Mouse (Mus musculus) lung, postnatal 0 days (tissue): Measurements from ENCODE around the gene Sry. TPM values are rescaled to one million over a fixed set of nuclear protein-coding genes. Genes with fewer than 3 reads are reported as not detected.

ENCODE experiments used
- ATAC-seq: fragments of 200-750 bp; cut with Nextera tagmentation; 2 replicates; pipeline ENCODE4 v1.8.0; 2017; ENCODE audit warnings: moderate library complexity
- DNase-seq: peaks from one replicate; pipeline ENCODE4 v3.0.0-alpha.2; 2016; ENCODE audit warnings: low spot score
- H3K27ac ChIP-seq: fragments of 300-500 bp; sonication (generic); 2 replicates; pipeline ENCODE4 v1.5.1; 2014; ENCODE audit warnings: antibody characterized with exemption, mild to moderate bottlenecking, low read length, mixed read lengths
- H3K27me3 ChIP-seq: fragments of 300-500 bp; sonication (generic); replicated peaks from 2 replicates; pipeline ENCODE4 v1.6.1; 2014; ENCODE audit warnings: low read length, mixed read lengths; ENCODE audit not compliant: insufficient read depth
- H3K36me3 ChIP-seq: fragments of 300-500 bp; sonication (generic); 2 replicates; pipeline ENCODE4 v1.6.1; 2014; ENCODE audit warnings: low read length, mixed read lengths; ENCODE audit not compliant: insufficient read depth
- H3K4me1 ChIP-seq: fragments of 300-500 bp; sonication (generic); 2 replicates; pipeline ENCODE4 v1.6.1; 2014; ENCODE audit warnings: antibody characterized with exemption, low read depth, low read length, mixed read lengths; ENCODE audit not compliant: insufficient read depth
- H3K4me2 ChIP-seq: fragments of 300-500 bp; sonication (generic); replicated peaks from 2 replicates; pipeline ENCODE4 v1.6.1; 2014; ENCODE audit warnings: low read depth, mild to moderate bottlenecking, low read length, moderate library complexity, mixed read lengths
- H3K4me3 ChIP-seq: fragments of 300-500 bp; sonication (generic); 2 replicates; pipeline ENCODE4 v1.5.1; 2014; ENCODE audit warnings: low read depth, low read length
- H3K9ac ChIP-seq: fragments of 300-500 bp; sonication (generic); replicated peaks from 2 replicates; pipeline ENCODE4 v1.6.1; 2014; ENCODE audit warnings: low read depth, mild to moderate bottlenecking
- H3K9me3 ChIP-seq: fragments of 300-500 bp; sonication (generic); 2 replicates; pipeline ENCODE4 v1.6.1; 2016; ENCODE audit warnings: low read length, mixed read lengths
- CTCF ChIP-seq: IDR thresholded peaks from 2 replicates; pipeline ENCODE4 v1.5.1; 2016; ENCODE audit warnings: antibody characterized with exemption, mild to moderate bottlenecking
- EP300 ChIP-seq: IDR thresholded peaks from 2 replicates; pipeline ENCODE4 v1.6.1; 2016; ENCODE audit warnings: antibody characterized with exemption, mild to moderate bottlenecking, control low read depth
- WGBS: fragments of 180-500 bp; shearing (Covaris S2); extraction: QIAGEN DNeasy Blood & Tissue Kit; methylation state at CpG from one replicate; pipeline ENCODE4 v1.1.7; 2014; 5-methylcytosine and 5-hydroxymethylcytosine counted together
- polyA plus RNA-seq: library from polyadenylated mRNA; unstranded; fragments of >200 nt; fragmentation: Nextera tagmentation; extraction: Ambion mirVana; gene quantifications from 2 replicates; pipeline ENCODE4 v1.2.1, GENCODE M21; 2015

Gene Sry
- not detected in 2 replicates for polyA plus RNA-seq

DNA sequence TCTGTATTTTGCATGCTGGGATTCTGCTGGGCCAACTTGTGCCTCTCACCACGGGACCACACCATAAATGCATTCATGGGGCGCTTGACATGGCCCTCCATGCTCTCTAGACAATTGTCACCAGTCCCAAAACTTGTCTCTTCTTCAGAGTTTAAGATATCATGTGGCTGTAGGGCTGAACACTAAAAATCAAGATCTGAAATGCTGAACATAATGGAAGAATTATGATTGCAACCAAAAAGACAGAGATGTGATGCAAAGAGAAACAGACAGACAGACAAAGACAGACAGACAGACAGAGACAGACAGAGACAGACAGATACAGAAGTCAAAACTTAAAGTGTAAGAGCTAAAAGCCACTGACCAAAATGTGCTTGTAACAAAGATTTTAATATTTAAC is at the start of gene Sry:
Gene Sry, minus strand, starts transcription at position 101 of the 400 bp plus-strand sequence.
- Histone ChIP-seq H3K4me3 (no peak within 1 kb of the TSS), H3K4me1 (no peaks in the 10 kb centered on the region), H3K36me3 (no peaks in the 10 kb centered on the region), H3K27me3 (no peaks in the 10 kb centered on the region), H3K4me2 (no peak within 1 kb of the TSS), H3K27ac (no peak within 1 kb of the TSS), H3K9me3 (no peaks in the 10 kb centered on the region), H3K9ac (no peak within 1 kb of the TSS)
- ATAC-seq (no peak), DNase-seq (no peak)
- TF ChIP-seq CTCF (no peak), EP300 (no peak)
- 36% methylated on average over 2 of the region's 2 CpGs for WGBS

Other genes starting within 250 kb of the Sry start
- not detected in 2 replicates for gene H2al2c, start 64.6 kb downstream of the Sry start, polyA plus RNA-seq
- gene H2al2b, start 57.0 kb upstream of the Sry start, polyA plus RNA-seq, result not detected in 2 replicates
- not detected in 2 replicates for gene Gm4064, start 132.5 kb upstream of the Sry start, polyA plus RNA-seq
- not detected in 2 replicates for gene Rbmy, start 167.0 kb upstream of the Sry start, polyA plus RNA-seq
- gene Gm10256, start 167.0 kb upstream of the Sry start, polyA plus RNA-seq, result not detected in 2 replicates
- gene Gm10352, start 237.3 kb upstream of the Sry start, polyA plus RNA-seq, result not detected in 2 replicates